Mouse (Mus musculus) right cerebral cortex, postnatal 4 days (tissue): ENCODE data around the gene Tbcd.

Experiments
- DNase-seq: peaks from one replicate; pipeline ENCODE4 v3.0.0-alpha.2; 2022

The Tbcd gene

DNA sequence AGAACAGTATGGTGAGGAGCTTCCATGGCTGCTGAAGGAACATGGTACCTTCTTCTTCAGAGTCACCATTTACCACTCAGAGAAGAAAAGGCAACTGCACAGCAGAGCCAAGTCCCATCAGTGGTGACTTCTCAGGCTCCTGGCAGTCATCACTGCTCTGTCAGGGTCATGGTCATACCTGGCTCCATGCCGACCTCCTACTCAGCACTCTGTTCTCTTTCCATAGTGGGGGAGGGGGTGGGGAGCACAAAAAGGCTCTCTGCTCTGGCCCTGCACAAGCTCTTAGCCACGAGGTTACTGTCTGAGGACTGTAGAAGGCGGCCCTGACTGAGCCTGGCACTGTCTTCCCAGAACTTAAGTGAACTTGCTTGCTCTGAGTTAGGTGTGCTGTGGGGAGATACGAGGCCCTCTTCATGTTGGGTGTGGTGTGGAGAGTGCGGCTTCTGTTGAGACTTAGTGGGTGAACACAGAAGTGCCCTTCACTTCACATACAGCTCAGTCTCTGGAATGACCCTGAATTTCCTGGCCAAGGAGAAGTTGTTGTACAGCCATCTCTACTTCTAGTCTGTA is 91.6 kb downstream of the Tbcd start:
- no peak for DNase-seq

DNA sequence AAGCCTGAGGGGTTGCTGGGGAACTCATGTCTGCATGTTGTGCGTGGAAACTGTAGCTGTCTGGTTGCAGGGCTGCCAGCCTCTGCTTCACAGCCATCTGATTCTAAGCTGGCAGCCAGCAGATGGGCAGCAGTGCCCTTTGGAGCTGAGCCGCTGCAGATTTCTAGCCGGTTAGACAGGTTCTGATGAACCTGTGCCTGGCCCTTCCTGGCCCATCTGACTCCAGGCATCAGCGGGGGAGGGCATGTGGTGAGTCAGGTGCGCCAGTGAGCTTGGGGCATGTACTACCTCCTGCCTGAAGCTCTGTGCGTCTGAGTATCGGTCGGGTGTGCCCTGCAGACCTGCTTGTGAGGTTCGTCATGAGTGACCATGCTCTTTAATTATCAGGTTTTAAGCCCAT is 92.2 kb downstream of the Tbcd start:
- no peak for DNase-seq

DNA sequence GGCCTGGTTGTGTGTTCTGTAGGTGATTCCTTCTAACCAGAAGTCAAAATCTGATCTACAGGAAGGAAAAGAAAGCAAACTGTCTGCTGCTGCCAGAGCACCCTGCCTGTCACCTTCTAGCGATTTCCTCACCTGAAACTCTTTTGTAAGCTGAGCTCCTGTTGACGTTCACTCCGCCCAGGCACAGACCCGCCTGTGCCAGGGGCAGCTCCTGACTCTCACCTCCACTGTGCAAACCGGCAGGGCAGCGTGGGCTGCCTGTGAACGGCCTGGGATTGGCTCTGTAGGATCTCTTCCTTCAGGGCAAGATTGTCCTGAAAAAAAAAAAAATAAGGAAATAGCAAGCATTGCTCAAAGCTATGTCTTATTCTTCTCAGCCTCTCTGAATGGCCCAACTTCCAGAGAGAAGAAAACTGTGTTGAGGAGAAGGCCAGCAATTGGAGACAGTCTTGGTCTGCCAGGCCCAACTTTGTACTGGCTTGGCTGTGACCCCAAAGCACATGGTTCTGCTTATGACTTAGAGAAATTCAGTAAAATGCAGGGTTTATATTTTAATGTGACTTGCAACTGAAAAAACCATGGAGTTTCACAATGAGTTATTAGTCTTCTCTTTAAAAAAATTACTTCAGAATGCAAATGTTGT is 93.1 kb downstream of the Tbcd start:
- no peak for DNase-seq

DNA sequence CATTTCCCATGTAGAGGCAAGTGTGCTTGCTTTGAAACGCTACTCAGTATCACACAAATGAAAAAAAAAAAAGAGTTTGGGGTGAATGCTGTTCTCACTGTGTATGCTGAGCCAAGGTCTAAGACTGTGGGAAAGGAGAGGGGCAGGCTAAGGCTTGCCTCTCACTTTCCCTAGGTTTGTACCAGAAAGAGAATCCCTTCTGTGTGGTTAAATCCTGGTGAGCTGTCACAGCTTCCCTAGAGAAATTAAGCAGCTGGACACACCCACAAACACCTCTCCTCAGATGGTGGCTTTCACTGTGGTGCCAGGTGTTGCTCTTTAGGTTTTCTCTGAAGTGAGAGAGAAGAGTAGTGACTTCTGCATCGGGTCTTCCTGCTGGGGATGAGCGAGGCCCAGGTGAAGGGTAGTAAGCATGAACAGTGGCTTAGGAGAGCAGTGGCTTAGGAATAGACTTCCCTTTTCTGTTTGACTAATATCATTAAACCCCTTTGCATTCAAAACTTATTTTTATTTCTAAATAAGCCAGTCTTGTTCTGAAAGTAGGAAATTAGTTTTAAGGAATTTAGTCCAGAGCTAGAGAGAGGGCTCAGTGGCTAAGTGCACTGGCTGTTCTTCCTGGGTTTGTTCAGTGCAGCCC is 93.8 kb downstream of the Tbcd start:
- DNase-seq: no peak

DNA sequence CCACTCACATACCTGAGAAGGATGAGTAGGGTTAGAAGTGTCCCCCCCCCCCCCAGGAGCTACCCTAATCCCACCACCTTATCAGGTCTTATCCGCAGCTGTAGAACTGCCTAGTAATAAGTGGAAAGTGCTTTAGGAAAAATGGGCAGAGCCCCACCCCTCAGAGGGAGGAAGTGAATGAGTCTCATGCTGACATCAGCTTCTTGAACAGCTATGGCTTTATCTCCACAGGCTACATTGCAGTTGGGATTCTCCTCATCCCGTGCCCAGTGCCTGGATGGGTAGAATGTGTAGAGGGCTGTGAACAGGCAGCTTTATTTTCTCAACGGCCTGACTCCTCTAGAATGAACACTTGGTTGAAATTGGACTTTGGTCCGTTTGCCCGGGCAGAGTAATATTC is 95.5 kb downstream of the Tbcd start:
- DNase-seq: no peak

DNA sequence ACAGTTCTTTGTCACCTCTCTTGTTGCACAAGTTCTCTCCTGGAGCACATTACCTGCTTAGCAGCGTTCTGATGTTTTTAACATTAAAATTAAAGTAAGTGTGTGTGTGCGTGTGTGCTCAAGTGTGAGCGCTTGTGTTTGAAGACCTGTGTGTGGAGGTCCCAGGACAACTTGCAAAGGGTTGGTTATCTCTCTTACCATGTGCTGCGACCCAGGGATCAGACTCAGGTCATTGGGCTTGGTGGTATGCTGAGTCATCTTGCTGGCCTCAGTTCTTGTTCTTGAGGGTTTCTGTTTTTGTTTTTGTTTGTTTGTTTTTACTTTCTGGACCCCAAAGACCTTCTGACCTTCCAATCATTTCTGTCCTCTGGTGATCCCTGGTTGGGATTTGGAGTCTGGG is 96.2 kb downstream of the Tbcd start:
- DNase-seq: no peak

DNA sequence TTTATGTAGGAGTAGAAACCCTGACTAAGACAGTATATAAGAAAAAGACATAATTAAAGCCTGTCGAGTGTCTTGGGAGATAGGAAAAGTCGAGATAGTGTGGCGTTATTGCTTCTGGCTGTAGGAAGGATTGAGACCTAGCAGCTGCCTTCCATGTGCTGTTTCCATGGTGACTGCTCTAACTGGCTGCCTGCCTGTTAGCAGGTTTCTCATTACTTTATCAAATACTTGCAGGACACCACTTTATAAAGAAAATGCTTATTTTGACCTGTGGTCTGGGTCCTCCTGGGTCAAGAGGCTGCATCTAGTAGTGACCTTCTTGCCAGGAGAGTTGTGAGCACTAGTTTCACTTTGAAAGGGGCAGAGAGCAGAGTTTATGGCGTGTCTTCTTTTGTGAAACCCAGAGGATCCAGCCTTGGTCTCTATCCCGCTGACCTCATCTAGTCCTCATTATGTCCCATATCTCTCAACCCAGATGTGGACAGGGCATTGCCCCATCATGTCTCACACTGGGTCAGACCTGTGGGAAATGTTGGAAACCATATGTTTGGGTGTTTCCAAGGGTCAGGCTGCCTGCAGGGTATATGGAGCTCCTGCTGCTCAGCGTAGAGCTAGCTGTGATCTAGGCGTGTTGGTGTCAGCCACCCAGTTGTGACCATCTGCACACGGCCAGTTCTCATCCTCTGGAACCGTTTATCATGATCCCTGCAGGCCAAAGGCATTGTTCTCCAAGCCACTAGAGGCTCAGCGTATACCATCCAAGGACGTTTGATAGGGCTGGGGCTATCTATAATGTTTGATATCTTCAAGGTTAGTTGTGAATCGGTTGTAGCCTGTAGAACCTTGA is 97.5 kb downstream of the Tbcd start:
- peak; percentile 38 for DNase-seq

DNA sequence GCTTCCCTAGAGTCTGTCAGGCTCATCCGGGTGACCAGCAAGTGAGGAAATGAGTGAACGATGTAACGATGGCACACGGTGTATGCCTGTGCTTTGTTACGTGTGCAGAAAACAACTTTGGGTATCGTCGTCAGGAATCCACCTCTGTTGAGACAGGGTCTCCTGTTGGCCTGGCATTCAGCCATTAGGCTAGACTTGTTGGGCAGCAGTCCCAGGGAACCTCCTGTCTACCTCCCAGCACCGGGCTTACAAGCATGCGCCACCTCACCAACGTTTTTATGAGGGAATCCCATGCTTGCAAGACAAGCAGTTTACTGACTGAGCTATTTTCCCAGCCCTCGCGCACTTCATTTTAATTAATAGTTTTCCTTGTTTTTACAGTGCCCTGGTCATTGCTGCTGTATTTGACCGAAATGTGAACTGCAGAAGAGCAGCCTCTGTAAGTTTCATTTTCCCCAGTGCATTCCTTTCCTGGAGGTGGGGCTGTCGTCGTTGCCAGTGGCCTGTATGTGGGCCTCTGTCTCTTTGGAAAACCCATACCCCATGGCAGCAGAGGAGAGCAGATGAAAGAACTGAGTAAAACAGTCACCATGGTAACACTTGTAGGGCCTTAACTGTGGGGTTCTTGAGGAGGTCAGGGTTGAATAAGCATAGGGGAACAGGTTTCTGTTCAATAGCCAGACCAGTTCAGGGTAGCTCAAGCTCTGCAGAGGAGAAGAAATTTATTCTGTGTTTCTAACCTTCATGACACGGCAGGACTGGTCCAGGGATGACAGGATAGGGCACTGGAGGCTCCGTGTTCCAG is 98.3 kb downstream of the Tbcd start:
- DNase-seq: no peak

DNA sequence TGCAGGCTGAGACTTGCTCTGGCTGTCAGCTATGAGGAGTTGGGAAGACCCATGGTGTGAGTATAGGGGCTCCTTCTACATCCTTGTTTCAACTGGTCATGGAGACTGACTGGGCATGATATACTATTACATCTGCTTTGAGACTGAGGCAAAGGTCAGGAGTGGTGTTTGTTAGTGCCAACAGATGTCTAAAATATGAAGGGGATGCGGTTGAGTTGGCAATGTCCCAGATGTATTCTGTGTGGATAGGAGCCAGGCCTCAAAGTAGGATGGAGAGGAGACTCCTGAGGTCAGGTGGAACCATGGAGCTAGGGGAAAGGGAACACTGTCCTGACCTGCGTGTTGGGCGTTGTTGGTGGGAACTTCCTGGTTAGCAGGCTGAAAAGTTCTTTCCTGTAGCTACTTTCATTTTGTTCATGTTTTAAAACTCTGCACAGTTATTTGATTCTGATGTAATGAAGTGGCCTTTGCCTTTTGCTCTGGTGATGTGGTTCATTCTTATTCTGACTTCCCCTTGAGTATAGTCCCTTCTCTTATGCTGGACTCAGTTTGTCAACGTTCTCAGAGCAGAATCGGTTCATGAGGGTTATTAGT is 99.6 kb downstream of the Tbcd start:
- no peak for DNase-seq

DNA sequence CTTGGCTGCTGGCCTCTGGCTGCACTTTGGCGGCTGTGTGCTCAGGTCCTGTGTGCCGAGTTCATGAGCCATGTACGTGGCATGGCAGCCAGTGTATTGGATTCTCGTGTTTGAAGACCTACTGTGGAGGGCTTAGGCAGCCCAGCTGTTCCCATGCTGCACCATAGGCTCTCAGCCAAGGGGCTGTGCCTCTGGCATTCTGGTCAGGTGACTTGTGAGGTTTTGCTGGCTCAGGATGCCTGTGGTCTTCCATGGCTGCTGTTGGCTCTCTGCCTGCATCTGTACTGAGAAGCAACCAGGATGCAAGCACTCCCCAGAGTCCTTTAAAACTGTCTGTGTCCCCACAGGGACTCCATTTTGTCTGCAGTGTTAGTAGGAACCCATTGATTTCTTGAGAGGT is 100.4 kb downstream of the Tbcd start:
- peak; percentile 29 for DNase-seq

DNA sequence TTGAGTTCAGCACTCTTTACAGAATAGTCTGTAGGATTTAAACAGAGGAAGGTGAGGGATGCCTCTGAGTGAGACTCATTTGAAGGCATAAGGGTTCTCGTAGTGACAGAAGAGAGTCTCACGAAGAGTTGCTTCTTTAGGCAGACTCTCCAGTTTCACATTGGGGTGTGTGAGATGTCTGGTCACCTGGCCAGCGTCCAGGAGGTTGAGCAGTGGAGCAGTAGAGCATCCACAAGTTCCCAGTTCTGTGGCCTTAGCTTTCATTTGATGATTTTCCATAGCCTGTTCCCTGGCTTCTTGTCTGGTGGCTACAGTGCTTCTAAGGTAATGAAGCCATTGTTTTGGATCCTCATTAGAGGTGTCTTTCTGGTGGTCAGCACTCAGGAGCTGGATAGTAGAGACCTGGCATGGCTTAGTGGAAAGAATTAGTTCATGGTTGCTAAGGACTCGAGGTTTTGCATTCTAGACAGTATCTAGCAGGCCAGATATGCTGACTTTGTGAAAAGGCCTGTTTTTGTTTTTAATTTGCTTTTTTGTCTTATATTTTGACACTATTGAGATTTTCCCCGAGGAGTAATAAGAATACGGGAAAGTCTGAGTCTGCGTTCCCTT is 101.2 kb downstream of the Tbcd start:
- no peak for DNase-seq

DNA sequence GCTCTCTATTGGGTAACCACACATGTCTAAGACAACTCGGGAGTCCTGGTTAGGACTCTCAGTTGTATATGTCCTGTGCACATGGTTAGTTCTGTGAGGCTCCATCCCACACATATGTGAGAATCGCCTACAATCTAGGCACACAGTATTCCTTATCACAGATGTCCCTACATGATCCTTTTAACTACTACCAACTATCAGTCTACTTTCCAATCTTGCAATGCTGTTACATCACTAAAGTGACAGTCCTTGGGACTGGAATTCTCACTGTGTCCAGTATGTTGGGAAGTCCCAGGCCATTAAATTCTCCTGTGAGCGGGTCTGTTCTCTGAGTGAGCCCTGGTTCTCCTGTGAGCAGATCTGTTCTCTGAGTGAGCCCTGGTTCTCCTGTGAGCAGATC is 101.7 kb downstream of the Tbcd start:
- DNase-seq: no peak

DNA sequence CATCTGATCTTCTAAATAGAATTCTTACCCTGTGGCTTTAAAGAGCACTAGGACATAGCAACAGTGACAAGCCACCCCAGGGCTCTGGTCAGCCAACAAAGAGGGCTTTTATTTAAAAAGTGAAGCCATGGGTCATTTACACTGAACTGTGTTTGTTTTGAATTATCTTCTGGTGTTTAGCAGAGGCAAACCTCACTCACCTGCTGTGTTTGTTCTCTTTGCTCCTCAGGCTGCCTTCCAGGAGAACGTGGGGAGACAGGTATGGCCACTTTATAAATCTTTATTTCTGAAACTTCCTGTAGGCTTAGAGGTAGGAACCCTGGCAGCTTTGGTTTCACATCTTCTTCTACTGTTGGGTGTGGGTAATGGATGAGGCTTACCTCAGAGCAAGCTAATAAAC is 105.0 kb downstream of the Tbcd start:
- DNase-seq: no peak

DNA sequence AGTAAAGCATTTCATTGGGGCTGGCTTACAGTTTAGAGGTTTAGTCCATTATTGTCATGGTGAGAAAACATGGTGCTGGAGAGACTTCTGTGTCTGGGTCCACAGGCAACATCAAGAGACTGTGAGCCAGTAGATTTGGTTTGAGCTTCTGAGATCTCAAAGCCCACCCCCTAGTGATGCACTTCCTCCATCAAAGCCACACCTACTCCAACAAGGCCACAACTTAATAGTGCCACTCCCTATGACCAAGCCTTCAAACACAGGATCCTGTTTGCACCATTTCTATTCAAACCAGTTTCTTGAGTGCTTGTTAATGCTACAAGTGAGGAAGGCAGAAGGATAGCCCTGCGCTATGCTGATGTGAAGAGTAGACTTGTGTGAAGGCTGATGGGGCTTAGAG is 106.2 kb downstream of the Tbcd start:
- no peak for DNase-seq

DNA sequence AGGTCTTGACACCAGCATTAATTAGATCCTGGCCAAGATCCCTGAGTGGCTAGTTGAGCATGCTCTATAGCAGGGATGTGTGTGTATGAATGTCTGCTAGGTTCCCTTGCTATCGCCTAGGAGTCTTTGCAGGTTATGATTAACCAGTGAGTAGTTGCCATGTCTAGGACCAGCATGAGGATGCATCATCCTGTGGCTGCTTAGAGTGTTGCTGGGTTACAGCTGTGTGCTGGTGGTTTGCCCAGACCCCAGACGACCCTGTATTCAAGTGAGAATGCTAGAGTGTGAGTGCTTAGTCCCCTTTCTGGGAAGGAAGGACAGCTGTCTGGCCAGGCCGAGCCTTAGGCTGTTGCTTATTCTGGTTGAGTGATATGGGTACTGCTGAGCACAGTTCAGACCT is 106.8 kb downstream of the Tbcd start:
- no peak for DNase-seq

DNA sequence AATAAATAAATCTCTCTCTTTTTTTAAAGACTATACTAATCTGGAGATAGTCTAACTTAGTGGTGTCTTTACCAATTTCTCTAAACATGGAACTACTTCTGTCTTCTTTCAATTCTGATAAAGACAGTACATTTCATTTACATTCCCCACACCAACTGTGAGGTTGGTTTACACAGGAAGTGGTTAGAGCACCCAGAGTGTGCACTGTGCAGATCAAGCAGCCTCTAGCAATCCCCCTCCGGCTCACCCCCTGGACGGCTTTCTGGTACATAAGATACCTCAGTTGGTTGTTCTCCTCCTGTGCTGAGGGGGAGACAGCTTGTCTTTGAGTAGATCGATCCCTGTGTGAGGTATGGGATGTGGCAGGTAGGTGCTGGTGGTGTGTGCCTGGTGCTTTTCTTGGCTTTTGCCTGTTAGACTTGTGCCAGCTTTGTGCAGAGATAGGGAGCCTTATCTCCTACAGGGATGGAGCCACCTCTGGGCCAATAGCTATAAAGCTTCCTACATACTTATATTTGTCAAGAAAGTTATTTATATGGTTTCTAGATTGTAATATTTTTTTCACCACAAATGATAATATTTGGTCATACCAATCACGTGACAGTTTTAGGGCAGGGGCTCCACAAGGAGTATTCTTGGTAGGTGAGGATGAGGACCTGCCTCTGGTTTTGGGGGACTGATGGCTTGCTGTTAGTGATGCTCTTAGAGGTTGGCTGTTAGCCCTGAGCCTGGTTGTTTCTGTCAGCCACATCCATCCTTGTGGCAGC is 108.0 kb downstream of the Tbcd start:
- DNase-seq: no peak

DNA sequence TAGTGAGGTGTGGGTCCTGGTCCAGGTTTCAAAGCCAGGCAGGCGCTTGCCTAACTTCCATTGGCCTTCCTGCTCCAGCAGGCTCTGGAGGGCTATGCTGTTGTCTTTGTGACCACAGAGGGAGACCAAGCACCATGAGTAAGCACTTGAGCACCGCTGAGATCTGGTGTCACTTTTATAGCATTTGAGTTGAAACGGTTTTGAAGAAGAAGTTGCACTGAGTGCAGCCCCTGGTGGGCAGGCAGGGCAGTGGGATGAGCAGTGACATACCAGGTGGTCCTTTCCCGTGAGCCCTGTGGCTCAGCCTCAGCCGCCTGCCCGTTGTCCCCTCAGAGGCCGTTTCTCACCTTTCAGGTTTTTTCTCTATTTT is 108.5 kb downstream of the Tbcd start:
- DNase-seq: no peak

DNA sequence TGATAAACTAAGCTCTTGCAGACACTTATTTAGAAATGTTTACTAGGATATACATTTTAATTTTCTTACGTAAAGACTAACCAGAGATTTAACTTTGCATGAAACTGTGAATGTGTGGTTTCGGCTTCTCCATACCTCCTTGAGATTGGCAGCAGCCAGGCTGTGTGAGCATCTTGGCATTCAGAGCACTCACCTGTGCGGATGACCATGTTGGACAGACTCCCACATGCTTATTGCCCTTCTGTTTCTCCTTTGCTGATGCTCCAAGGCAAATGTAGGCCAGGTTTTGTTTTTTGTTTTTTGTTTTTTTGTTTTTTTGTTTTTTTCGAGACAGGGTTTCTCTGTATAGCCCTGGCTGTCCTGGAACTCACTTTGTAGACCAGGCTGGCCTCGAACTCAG is 111.6 kb downstream of the Tbcd start:
- DNase-seq: no peak

DNA sequence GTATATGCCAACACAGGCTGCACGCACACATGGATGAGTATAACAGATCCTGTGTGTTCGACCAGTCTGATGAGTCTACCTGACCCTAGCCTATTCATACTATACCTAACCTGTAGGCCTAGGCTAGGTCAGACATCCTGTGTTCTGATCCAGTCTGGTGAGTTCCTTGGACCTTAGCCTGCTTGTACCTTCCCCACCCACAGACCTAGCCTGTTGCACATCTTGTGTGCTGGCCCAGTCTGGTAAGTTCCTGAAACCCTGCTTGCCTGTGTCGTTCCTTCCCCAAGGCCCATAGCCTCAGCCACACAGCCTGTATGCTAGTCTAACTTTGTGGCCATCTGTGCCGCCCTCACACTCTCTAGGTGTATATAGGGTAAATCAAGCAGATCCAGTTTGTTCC is 112.5 kb downstream of the Tbcd start:
- no peak for DNase-seq

DNA sequence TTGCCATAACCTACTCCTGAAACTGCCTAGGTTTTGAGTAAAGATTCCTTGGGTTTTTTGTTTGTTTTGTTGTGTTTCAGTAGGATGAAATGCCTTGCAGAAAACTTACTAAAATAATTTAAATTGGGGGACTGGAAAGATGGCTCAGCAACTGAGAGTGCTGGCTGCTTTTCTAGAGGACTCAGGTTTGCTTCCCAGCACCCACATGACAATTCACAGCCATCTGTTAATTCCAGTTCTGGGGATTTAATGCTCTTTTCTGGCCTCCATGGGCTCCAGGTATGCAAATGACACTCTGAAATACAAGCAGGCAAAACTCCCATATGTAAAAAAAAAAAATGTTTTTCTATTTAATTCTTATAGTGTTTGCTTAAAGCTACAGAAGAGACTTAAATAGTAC is 130.1 kb downstream of the Tbcd start:
- DNase-seq: no peak

DNA sequence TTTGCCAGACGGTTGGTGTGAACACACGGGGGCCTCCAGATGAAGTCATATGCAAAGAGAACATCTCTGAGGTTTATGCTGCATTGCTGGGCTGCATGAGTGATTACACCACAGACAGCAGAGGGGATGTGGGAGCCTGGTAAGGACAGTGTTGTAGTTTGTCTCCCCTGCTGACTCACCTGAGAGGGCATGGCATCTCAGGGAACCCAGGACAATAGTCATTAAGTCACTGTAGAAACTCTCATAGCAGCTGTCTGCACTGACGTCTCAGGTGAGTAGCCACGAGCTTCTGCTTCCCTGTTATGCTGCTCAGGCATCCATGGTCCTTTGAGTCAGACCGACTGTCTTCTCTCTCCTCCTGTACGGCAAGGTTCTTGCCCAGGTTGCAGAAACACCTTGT is 145.5 kb downstream of the Tbcd start:
- DNase-seq: no peak

DNA sequence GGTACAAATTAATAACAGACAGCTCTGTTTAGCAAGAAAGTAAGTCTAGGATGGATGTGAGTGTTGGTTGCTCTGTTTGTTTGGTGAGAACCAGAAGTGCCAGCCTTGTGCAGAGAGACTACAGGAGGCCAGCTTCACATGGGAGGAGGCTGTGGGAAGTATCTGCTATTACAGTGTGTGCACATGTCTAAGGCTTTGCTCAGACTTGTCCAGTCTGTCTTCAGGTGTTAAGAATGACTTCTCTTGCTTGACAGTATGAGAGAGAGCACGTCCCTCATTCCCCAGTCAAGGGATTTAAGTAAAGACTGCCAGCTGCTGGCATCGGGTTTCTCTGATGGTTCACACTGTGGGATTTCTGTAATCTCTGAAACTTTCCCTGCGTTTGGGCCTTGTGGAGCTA is 149.7 kb downstream of the Tbcd start:
- DNase-seq: no peak
